Mouse (Mus musculus): ENCODE measurements at regions not wholly inside any gene's neighbourhood (a gene's known extent, or its start where the extent isn't known, plus 50 kb on each side); places are given as distances from the start of the nearest gene placed in this dataset.
"Not testable (repeated sequence)": the region's sequence is repeated elsewhere in the genome, so short reads cannot be mapped to it uniquely, and the experiment has no call there.

DNA sequence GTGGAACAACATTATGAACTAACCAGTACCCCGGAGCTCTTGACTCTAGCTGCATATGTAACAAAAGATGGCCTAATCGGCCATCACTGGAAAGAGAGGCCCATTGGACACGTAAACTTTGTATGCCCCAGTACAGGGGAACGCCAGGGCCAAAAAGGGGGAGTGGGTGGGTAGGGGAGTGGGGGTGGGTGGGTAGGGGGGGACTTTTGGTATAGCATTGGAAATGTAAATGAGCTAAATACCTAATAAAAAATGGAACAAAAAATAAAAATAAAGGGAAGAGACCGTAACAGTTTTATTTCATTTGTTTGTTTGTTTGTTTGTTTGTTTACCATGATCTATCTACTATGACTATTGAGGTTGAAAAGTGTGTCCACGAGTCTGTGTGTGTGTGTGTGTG, 417.8 kb upstream of the Gria1 start:
- TF ChIP-seq POLR2A (IDR thresholded peaks at IDR 0.05; ENCODE audit: low read depth, low read length); CTCF (conservative IDR thresholded peaks at IDR 0.05; ENCODE audit: insufficient read depth, insufficient read length, low read depth, low read length): not testable (repeated sequence)

Measured in kidney, adult 2 months (tissue).